Mouse (Mus musculus) gastrocnemius, postnatal 36 days (tissue): ENCODE results near the gene Map3k6. TPM values are rescaled to one million over a fixed set of nuclear protein-coding genes. Genes with fewer than 3 reads are reported as not detected.

Experiments used
- DNase-seq, 2 experiments: peaks; one replicate each; pipeline ENCODE4 v3.0.0; 2022
- intact Hi-C: fragments of 180-260 bp; cut with DNase I; formaldehyde crosslinking; loops from one replicate; pipeline ENCODE4 v1.15.1; 2025
- total RNA-seq, 2 experiments: library from RNA; stranded (reverse); gene quantifications; 2 replicates each; pipeline ENCODE4 v1.2.3; 2021

Map3k6 gene
- total RNA-seq, 2 experiments from 2014 or later, result 7.1 to 10.4 TPM

DNA sequence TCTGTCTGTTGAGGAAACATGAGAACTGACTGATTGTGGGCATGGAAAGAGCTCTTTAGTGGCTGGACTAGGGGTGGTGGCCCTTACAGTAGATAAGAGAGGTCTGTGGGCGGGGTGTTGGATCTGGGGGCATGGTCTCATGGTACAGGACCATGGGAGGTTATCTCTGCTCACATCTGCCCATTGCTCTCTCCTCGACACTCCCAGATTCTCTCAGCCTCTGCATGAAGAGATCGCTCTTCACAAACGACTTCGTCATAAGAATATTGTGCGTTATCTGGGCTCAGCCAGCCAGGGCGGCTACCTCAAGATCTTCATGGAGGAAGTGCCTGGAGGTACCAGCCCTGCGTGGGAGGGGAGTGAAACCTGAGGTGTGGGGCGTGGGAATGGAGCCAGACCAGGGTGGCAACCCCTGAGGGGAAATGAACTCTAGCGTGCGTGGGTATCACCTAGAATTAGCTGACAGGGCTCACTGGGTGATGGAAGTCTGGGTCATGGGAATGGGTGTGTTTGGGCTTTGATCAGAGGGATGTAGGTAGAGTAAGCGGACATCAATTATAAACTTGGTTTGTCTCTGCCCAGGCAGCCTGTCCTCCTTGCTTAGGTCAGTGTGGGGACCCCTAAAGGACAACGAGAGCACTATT is 7.3 kb downstream of the Map3k6 start:
- no peak for DNase-seq
- intact Hi-C loops, result no loop called here

DNA sequence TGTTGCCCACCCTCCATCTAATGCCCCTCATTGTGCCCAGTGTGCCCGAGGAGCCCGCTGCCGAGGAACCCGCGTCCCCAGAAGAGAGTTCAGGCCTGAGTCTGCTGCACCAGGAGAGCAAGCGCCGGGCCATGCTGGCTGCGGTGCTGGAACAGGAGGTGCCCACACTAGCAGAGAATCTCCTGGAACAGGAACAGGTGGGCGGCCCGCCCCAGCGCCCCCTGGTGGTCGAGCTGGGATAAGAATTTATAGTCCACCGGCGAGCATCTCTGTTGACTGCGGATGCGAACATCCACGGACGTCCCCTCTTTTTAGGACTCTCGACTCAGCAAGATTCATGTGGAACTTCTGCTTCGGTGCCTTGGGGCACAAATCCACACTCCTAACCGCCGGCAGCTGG is 10.0 kb downstream of the Map3k6 start:
- DNase-seq, result peak; percentile 84 to 87
- intact Hi-C loops, result loop anchor here (1.0 kb wide), 1 partner anchor 241 kb away; no protein-coding TSS in a partner anchor

DNA sequence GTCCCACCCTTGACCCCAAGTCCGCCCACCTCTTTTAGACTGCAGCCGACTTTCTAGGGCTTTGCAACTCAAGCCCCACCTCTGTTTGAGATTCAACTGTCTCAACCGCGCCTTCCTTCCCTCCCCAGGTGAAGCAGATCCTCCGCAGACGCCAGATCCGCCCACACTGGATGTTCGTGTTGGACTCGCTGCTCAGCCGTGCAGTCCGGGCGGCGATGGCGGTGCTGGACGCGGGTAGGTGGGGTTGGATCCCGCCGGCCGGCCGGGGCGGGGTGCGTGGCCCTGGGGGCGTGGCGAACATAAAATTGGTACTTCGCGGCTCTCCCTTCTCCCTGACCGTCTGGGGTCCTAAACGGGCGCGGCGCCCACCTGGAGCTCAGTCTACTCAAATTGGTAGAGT is 10.6 kb downstream of the Map3k6 start:
- DNase-seq, result no peak
- intact Hi-C loops, result no loop called here

DNA sequence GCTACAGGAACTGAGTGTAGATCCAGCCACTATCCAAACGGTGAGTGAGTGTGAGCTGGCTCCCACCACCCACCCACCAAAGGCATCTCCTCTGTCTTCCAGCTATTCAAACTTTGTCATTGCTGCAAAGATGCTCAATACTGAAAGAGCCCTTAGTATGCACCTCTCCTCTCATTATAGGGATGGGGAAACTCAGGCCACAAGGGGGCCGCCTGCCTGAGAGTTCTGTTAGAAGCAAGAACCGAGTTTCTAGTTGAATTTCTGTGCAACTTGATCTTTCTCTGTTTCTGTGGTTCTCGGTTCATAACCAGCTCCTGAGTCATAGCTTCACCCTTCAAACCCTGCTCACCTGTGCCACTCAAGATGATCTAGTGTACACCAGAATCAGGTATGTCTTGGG is 11.5 kb downstream of the Map3k6 start:
- intact Hi-C loops, result no loop called here
- no peak for DNase-seq

DNA sequence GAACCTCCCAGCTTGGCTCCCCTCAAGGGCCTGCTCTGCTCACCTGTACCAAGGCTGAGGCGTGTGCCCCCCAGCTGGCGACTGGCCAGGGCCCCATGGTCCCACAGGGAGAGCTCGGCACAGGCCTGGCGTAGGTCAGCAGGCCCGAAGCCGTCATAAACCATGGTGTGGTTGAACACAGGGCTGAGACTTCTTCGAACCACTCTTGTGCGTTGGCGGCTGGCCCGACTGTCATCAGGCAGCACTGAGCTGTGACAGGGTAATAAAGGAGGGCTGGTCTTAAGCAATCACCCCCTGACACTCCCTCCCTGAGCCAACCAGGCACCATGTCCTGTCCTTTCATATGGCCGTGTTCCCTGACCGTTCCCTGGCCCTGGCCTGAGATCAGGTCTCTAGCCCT is 12.8 kb downstream of the Map3k6 start:
- intact Hi-C loops, result no loop called here
- DNase-seq, result no peak

DNA sequence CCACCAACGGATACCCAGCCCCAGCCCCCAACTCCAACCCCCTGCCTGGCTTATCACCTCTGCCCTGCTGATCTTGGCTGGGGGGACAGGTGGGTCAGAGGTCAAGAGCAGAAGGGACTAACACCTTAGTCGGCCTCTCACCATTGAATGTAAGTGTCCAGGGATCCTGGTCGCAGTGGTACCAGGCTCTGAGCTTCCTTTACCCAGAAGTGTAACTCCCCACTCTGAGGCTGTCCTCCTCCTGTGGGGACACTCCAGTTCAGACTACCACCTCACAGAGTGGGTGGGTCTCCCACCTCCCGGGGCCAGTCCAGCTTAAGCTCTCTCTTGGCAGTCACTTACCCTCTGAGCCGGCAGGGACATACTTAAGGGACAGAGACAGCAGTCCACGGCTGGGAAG is 14.8 kb downstream of the Map3k6 start:
- intact Hi-C loops, result no loop called here
- no peak for DNase-seq

DNA sequence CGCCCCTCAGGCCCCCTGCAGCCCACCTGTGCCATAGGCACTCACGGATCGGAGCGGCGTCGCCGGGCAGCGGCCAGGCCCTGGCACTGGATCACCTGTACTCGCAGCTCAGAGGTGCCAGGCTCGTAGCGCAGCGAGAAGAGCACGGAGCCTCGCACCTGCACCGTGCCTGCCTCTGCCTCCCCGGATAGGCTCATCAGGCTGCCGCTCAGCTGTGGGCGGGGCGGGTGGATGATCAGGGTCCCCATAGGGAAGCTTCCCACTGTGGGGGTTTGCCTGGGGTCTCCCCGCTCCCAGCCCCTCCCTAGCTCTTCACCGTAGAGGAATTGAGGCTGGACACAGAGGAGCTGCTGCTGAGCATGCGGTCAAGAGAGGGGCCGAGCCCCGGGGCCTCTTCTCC is 16.2 kb downstream of the Map3k6 start:
- intact Hi-C loops, result no loop called here
- DNase-seq, result no peak

DNA sequence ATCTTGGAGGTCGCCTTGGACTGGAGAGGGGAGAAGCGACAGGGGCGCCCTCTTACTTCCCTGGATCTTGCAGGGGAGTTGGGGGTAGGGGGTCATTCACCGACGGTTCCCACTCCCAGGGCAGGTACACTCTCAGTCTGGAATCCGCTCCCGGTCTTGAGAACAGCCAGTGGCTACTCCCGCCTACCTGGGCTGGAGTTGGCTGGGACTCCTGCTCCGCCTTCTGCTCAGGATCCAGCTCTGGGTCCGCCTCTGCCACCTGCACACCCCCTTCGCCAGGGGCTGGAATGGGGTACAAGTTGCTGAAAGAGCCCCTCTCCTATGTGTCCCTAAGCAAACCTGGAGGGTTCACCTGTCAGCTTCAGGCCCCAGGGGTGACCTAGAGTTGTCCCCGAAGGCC is 16.6 kb downstream of the Map3k6 start:
- DNase-seq, result peak in 1 of 2 experiments; percentile 2

DNA sequence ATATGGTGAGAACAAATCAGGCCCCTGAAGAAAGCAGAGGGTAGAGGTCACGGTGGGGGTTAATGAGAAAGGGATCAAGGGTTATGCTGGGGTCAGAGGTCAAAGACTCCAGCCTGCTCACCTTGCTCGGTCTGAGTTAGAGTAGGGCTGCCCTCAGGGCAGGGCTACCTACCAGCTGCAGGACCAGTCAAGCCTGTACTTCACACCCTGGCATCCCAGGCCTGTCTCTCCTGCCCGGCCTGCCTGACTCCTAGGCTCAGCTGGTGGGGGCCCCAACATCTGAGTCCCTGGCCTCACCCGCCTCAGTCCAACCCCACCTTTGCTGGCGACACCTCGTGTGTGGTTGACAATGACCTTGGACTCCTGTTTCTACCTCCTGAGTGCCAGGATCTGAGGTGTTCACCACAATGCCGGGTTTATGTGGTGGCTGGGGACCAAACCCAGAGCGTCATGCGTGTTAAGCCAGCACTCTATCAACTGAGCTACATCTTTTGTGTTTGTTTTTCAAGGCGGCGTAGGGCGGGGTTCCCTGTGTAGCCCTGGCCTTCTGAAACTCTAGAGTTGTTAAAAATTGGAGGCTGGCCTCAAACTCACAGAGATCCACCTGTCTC is 17.3 kb downstream of the Map3k6 start:
- intact Hi-C loops, result no loop called here
- no peak for DNase-seq

More for the DNA sequence above, 16.6 kb downstream of the Map3k6 start:
- intact Hi-C loops, result no loop called here

DNA sequence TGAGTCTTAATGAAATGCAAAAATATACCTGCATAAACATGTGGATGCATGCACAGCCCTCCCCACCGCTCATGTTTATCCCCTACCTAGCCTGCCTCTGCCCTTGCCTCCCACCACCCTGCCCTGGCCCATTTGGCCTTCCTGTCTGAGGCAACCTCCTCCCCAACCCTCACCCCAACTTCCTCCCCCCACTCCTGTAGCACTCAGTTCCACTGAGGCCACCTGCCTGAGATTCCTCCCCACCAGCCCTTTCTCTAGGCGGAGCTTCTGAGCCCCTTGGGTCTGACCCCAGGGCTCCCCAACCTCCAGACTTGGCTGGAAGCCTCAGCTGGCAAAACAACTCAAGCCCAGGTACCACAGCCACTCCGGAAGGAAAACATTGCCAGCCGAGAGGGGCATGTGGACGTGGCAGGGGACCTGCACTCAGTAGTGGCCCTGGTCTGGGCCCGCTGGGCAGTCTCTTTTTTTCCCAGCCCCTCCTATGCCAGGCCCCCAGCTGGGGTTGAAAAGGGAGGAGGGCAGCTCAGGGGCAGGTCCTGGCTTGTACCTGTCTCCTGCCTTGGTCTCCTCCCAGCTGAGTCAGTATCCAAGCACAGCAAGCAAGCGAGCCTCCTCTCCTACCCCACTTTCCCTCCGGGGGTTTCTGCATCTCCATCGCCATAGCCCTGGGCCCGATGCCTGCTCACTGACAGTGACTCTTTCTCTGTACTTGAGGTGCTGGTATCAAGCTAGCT is 21.2 kb downstream of the Map3k6 start:
- peak in 1 of 2 experiments; percentile 3 for DNase-seq
- intact Hi-C loops, result no loop called here

DNA sequence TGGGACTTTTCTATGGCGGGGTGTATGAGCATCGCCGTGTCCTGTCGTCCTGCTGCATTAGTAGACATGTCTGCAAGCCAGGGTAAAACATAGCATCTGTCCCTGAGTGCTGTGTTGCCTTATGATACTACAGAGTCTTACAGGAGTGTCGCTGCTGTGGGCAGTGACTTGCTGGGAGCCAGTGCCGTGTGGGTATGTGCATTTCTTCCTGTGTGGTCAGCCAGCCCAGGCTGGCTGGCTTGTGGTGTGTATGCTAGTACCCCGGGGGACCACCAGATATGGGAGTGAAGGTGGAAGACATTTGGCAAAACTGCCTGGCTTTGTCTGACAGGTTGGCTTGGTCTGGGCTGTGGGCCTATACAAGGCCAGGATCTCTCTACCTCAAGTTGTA is 21.8 kb downstream of the Map3k6 start:
- intact Hi-C loops, result no loop called here
- DNase-seq, result no peak

DNA sequence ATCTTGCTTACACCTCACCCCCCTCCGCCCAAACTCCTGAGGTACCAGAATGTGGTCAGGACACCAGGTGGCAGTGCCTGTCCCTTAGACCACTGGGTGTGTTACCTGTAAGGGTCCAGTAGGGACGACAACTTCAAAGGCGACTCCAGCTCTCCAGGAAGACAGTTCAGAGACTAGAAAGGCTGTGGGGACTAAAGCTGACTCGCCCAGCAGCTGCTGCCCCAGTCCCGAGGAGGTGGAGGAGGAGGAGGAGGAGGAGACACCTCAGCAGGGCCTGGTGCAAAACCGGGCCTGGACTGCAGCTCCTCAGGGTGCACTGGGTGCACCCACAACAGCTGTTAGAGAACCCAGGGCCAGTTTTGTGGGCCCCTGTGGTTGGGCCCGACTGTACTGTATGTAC is 22.3 kb downstream of the Map3k6 start, which contains the start of gene Sytl1:
Sytl1 (minus strand) TSS at position 232 of the 400 bp plus-strand sequence.
- peak in 1 of 2 experiments; percentile 3 for DNase-seq
- intact Hi-C loops, result no loop called here

DNA sequence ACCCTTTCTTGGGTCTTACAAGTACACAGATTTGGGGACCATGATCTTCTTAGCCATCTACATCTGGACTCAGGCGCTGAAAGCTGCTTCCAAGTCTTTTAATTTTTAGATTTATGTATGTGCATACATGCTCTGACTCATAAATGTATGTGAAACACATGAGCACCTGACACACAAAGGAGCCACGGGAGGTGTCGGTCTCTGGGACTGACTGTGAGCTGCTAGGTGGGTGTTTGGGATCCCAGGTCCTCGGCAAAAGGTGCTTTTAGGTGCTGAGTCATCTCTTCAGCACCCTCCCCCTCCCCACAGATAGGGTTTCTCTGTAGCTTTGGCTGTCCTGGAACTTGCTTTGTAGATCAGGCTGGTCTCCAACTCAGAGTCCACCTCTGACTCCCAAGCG is 23.1 kb downstream of the Map3k6 start:
- intact Hi-C loops, result no loop called here
- DNase-seq, result peak in 1 of 2 experiments; percentile 3

DNA sequence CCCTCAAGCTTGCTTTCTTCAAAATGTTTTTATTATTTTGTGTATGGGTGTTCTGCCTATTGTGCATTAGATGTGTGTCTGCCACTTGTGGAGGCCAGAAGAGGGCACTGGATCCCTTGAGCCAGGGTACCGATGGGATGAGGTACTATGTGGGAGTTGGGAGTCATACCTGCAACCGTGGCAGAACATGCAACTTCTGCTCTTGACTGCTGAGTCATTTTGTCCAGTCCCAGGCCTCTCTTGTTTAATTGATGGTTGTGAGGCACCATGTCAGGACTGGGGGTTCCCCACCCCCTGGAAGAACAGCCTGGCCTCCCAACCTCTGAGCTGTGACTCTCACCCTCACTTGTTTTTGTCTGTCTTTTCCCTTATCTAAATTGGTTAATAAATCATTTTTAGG is 23.9 kb downstream of the Map3k6 start:
- no peak for DNase-seq
- intact Hi-C loops, result no loop called here

DNA sequence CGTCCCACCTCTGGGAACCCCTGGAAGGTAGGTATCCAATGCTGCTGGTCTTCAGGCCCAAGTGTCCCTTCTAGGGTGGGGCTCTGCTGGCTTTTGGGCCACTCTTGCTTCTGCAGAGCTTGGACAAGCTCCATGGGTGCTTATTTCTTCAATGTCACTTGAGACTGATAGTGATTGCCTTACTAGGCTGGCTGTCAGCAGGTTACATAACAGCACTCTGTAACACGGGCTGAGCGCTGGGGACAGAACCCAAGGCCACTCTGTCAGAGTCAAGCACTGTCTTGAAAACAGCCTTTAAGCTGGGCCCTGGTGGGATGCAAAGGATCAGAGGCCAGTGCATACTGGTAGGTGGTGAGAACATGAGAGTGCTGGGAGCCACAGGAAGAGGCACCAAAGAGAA is 24.7 kb downstream of the Map3k6 start:
- no peak for DNase-seq
- intact Hi-C loops, result no loop called here

DNA sequence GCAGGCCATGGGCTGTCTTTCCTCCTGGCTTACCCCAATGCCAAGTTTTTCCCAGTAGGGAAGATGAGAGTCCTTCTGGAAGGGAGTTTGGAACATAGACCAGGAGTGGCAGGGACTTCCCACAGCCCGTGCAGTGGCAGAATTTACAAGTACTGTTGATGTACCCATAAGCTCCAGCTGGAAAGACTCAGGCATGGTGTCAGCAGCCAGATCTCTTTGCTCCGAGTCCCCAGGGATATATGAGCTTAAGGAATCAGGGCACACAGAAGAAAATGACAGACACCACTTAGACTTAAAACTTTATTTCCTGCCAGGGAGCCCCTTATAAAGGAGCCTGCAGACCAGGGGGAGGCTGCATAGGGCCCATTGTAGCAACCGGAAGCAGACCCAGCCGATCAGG is 25.1 kb downstream of the Map3k6 start:
- DNase-seq, result no peak
- intact Hi-C loops, result no loop called here

DNA sequence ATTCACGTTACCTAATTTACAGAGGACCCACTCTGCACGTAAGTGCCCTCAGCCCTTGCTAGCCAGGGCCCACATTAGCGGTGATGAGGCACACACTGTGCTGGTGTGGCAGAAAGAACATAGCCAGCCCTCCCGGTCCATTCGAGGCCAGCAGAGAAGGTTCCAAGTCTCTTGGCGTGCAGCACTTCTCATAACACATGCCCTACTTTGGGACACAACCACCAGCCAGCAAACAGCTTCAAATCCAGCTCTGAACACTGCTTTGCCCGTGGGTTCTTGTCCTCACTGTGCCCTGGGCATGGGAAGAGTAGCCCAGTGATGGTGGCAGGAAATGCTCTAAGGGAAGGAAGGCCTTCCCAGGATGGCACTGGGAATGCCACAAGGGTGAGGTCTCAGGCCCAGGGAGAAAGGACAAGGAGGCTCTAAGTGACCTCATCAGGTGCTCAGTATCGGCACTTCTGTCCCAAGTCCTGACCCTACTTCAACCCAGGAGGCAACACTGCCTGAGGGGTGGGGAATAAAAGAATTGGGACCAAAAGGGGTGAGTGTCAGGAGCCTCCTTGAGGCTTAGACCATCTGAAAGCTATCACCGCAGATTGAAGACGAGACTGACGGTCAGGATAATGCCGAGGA is 25.7 kb downstream of the Map3k6 start:
- intact Hi-C loops, result no loop called here
- DNase-seq, result no peak

DNA sequence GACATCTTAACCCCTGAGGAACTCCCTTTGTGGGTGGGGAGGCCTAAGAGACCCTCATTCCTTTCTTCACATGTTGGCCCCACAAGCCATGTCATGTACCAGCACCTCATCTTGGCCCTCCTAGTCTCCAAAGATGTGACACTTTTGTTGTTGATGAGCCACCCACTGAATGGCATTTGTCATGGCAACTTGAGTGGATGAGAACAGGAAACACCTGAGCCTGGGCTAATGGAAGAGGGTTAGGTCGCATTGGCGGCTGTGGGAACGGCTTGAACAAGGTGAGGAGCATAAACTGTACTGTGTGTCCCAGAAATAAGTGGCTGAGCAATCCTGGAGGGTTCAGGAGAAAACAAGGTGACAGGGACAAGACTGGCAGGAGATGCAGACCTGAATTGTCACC is 28.3 kb downstream of the Map3k6 start:
- DNase-seq, result no peak
- intact Hi-C loops, result no loop called here

DNA sequence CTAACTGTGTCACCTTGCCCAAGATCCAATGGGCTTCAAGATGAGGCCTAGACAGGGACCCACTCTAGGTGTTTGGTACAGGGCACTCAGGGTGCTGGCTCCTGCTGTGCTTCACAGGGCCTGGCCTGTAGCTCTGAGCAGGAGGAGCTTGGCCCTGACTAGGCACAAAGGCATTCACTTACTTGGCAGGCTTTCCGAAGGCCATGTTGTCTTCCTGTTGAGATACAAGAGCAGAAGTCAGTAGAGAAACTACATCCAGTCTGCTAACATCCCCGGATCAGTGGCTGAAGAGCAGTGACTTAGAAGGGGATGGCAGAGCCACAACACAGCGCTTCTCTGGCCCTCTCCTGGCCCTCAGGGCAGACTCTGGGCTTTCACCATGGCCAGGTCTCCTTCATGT is 29.0 kb downstream of the Map3k6 start:
- no peak for DNase-seq
- intact Hi-C loops, result no loop called here

DNA sequence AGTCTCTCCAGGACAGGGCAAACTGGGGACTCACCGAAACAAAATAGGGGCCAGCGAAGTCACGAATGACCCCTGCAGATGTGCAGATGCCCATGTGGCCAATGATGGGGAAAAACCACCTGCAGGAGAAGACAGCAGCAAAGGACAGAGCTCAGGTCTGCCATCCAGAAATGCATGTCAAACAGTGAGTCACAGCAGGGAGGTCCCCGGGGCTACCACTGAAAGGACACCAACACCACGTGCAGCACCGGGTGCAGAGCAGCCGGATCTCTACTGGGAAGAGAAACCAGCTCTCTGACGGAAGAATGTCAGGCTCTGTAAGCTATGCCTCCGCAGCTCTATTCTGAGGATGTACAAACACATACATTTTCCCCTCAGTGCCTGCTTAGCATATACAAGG is 30.3 kb downstream of the Map3k6 start:
- DNase-seq, result no peak
- intact Hi-C loops, result no loop called here
